Mouse (Mus musculus) midbrain, postnatal 0 days (tissue): ENCODE measurements around the gene Kif13a. TPM values are rescaled to one million over a fixed set of nuclear protein-coding genes. Genes with fewer than 3 reads are reported as not detected.

Experiments
- ATAC-seq: fragments of 200-750 bp; cut with Nextera tagmentation; 2 replicates; pipeline ENCODE4 v1.8.0; 2017; ENCODE audit warnings: moderate number of reproducible peaks, mild to moderate bottlenecking, moderate TSS enrichment, moderate library complexity; ENCODE audit not compliant: low FRiP score
- DNase-seq: peaks from one replicate; pipeline ENCODE4 v3.0.0-alpha.2; 2015; ENCODE audit warnings: low spot score
- H3K27ac ChIP-seq: fragments of 300-500 bp; sonication (generic); 2 replicates; pipeline ENCODE4 v1.5.1; 2014; ENCODE audit warnings: low read depth, mild to moderate bottlenecking, low read length, mixed read lengths
- H3K27me3 ChIP-seq: fragments of 300-500 bp; sonication (generic); 2 replicates; pipeline ENCODE4 v1.6.1; 2014; ENCODE audit warnings: low read length, control low read depth, mixed read lengths; ENCODE audit not compliant: insufficient read depth
- H3K36me3 ChIP-seq: fragments of 300-500 bp; sonication (generic); 2 replicates; pipeline ENCODE4 v1.6.1; 2014; ENCODE audit warnings: low read length, control low read depth, mixed read lengths; ENCODE audit not compliant: insufficient read depth
- H3K4me1 ChIP-seq: fragments of 300-500 bp; sonication (generic); 2 replicates; pipeline ENCODE4 v1.6.1; 2014; ENCODE audit warnings: mild to moderate bottlenecking, control low read depth, antibody characterized with exemption, low read length, mixed read lengths; ENCODE audit not compliant: insufficient read depth
- H3K4me2 ChIP-seq: fragments of 300-500 bp; sonication (generic); 2 replicates; pipeline ENCODE4 v1.6.1; 2014; ENCODE audit warnings: low read depth, mild to moderate bottlenecking, low read length, mixed read lengths; ENCODE audit not compliant: poor library complexity, severe bottlenecking
- H3K4me3 ChIP-seq: fragments of 300-500 bp; sonication (generic); 2 replicates; pipeline ENCODE4 v1.5.1; 2014; ENCODE audit warnings: low read depth, mild to moderate bottlenecking, low read length, moderate library complexity
- H3K9ac ChIP-seq: fragments of 300-500 bp; sonication (generic); replicated peaks from 2 replicates; pipeline ENCODE4 v1.6.1; 2014; ENCODE audit warnings: mild to moderate bottlenecking, low read length, moderate library complexity, mixed read lengths; ENCODE audit not compliant: poor library complexity, severe bottlenecking
- H3K9me3 ChIP-seq: fragments of 300-500 bp; sonication (generic); 2 replicates; pipeline ENCODE4 v1.6.1; 2016; ENCODE audit warnings: low read length, control low read depth
- CTCF ChIP-seq: IDR thresholded peaks from 2 replicates; pipeline ENCODE4 v1.5.1; 2016; ENCODE audit warnings: antibody characterized with exemption, mild to moderate bottlenecking
- WGBS: fragments of 180-500 bp; shearing (Covaris S2); extraction: QIAGEN DNeasy Blood & Tissue Kit; methylation state at CpG from one replicate; pipeline ENCODE4 v1.1.7; 2014; 5-methylcytosine and 5-hydroxymethylcytosine counted together
- polyA plus RNA-seq: library from polyadenylated mRNA; unstranded; fragments of >200 nt; fragmentation: Nextera tagmentation; extraction: Ambion mirVana; gene quantifications from 2 replicates; pipeline ENCODE4 v1.2.1, GENCODE M21; 2015
- total RNA-seq: library from RNA; depleted of rRNA; stranded (reverse); fragments of >200 nt; gene quantifications from 2 replicates; pipeline ENCODE4 v1.2.3, GENCODE M21; 2014

Gene Kif13a
- total and polyA plus RNA-seq, 2 experiments from 2014 or later = 10.1 to 31.7 TPM

DNA sequence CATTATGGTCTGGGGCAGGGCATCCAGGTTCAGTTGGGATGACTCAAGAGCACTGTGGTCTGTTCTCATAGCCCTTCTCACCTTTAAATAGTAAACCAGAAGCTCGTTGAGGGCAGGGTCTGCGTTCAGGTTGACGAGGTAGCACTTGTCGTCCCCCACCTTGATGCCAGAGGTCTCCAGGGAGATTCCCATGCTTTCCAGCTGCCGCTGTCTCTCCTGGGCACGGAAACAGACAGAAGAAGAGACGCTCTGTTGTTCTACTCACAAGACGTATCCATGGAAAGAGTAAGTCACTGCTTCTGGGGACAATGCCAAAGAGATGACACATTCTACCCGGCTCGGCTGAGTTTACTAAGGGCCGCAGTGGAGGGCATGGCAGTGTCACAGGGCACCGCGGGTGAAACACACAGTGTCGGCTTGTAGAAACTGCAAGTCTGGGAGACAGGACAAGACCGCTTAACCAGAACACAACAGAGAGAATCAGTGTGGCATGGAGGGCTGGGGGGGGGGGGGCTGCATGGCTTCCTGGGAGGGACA lies 117.0 kb downstream of the Kif13a start:
- Histone ChIP-seq H3K27ac (no peak overlapping the region), H3K27me3 (no peaks in the 10 kb centered on the region), H3K4me2 (no peak overlapping the region), H3K36me3 (peaks cover 26% of the 10 kb centered on the region), H3K4me1 (no peaks in the 10 kb centered on the region), H3K4me3 (no peak overlapping the region), H3K9me3 (no peaks in the 10 kb centered on the region), H3K9ac (no peak overlapping the region)
- TF ChIP-seq CTCF = no peak
- peak; percentile 27 for DNase-seq
- no peak for ATAC-seq
- 90% methylated on average over 15 of the region's 15 CpGs for WGBS

DNA sequence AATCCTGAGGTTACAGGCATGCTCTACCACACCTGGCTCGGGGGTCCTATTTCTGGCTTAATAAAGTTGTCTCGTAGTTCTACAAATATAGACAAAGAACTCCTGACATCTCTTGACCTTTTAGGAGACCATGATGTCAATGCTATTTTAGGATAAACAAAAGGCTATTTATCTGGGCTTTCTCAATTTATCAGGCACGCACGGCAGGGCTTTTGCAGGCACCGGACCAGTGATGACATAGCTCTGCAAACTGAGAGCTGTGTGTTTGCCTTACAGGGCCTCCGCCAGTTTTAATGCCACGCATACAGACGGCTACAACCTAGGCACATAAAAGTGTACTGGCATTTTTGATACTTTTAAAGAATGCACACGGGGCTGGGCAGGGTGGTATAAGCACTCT lies 118.0 kb downstream of the Kif13a start:
- 76% methylated on average over 9 of the region's 9 CpGs for WGBS
- Histone ChIP-seq H3K4me3 (no peak overlapping the region), H3K9me3 (no peaks in the 10 kb centered on the region), H3K36me3 (peaks cover 26% of the 10 kb centered on the region), H3K4me1 (no peaks in the 10 kb centered on the region), H3K27ac (no peak overlapping the region), H3K27me3 (no peaks in the 10 kb centered on the region), H3K4me2 (no peak overlapping the region), H3K9ac (no peak overlapping the region)
- no peak for TF ChIP-seq CTCF
- DNase-seq (no peak), ATAC-seq (no peak)

DNA sequence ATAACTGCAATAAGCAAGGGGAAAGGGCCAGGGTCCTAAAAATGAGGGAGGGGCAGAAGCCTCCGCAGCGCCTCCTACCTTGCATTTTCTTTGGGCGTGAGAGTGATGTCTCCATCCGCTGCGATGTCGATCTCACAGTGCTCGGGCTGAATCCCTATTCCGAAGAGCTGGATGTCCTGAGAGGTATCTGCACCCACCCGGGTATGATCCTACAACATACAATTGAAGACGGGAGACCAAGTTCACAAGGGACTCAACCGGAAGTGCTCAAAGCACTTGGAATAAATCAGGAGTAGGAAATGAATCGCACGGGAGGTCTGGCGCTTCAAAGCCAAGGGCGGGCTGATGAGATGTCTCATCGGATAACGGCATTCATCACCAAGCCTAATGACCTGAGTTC lies 119.1 kb downstream of the Kif13a start:
- no peaks in the 10 kb centered on the region for H3K4me1 ChIP-seq
- no peak for ATAC-seq
- H3K4me3 ChIP-seq = no peak overlapping the region
- no peak for DNase-seq
- no peaks in the 10 kb centered on the region for H3K27me3 ChIP-seq
- 97% methylated on average over 17 of the region's 17 CpGs for WGBS
- peaks cover 26% of the 10 kb centered on the region for H3K36me3 ChIP-seq
- H3K9ac ChIP-seq = no peak overlapping the region
- H3K4me2 ChIP-seq = no peak overlapping the region
- no peak for TF ChIP-seq CTCF
- no peaks in the 10 kb centered on the region for H3K9me3 ChIP-seq
- H3K27ac ChIP-seq = no peak overlapping the region

- 94% methylated on average over 12 of the region's 12 CpGs for WGBS
- no peaks in the 10 kb centered on the region for H3K9me3 ChIP-seq
- H3K36me3 ChIP-seq = peaks cover 24% of the 10 kb centered on the region
- peak; percentile 71 for TF ChIP-seq CTCF
- H3K27me3 ChIP-seq = no peaks in the 10 kb centered on the region
- H3K4me2 ChIP-seq = no peak overlapping the region
- no peaks in the 10 kb centered on the region for H3K4me1 ChIP-seq
- no peak overlapping the region for H3K4me3 ChIP-seq
- no peak overlapping the region for H3K27ac ChIP-seq
- H3K9ac ChIP-seq = no peak overlapping the region
- ATAC-seq = no peak
- peak; percentile 78 for DNase-seq
These were observed 119.6 kb downstream of the Kif13a start for GRCm38 (mm10) chr13:46810098-46810497.

GRCm38 (mm10) chr13:46807901-46808300 lies 121.8 kb downstream of the Kif13a start:
- TF ChIP-seq CTCF = no peak

DNA sequence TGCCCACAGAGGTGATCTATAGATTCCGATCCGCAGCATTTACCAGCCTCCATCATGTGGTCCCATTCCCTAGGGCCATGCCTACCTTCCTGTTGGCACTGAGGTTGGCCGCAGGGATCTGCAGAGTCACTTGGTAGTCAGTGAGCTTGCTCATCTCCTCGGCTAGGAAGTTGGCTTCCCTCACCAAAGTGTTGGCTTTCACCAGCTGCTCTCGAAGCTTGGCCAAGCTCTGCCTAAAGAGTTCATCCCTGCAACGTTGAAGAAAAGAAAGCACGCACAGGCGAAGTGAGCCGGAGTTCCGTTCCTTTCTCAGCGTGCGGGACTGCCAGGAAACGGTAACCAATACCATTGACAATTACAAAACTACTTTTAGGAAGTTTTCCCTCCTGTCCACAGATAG lies 128.5 kb downstream of the Kif13a start:
- Histone ChIP-seq H3K4me2 (no peak overlapping the region), H3K4me3 (no peak overlapping the region), H3K27ac (no peak overlapping the region), H3K27me3 (no peaks in the 10 kb centered on the region), H3K36me3 (peaks cover 4% of the 10 kb centered on the region), H3K4me1 (no peaks in the 10 kb centered on the region), H3K9ac (no peak overlapping the region), H3K9me3 (no peaks in the 10 kb centered on the region)
- TF ChIP-seq CTCF = no peak
- WGBS = 95% methylated on average over 13 of the region's 13 CpGs
- ATAC-seq = no peak
- DNase-seq = no peak

More at GRCm38 (mm10) chr13:46807901-46808300, 121.8 kb downstream of the Kif13a start:
- Histone ChIP-seq H3K27me3 (no peaks in the 10 kb centered on the region), H3K9ac (no peak overlapping the region), H3K9me3 (no peaks in the 10 kb centered on the region), H3K4me3 (no peak overlapping the region), H3K4me2 (no peak overlapping the region), H3K4me1 (no peaks in the 10 kb centered on the region), H3K27ac (no peak overlapping the region), H3K36me3 (peaks cover 11% of the 10 kb centered on the region)
- no peak for ATAC-seq
- DNase-seq = no peak
- WGBS = 82% methylated on average over 11 of the region's 11 CpGs
